Mouse (Mus musculus): ENCODE measurements at regions not wholly inside any gene's neighbourhood (a gene's known extent, or its start where the extent isn't known, plus 50 kb on each side); places are given as distances from the start of the nearest gene placed in this dataset.

- in situ Hi-C loops (cut with MboI, MseI), result no loop called here
Measured at GRCm38 (mm10) chr16:86812692-86813091, 541.3 kb upstream of the N6amt1 start.

- in situ Hi-C loops (cut with MboI, MseI), result no loop called here
Measured at GRCm38 (mm10) chr16:86808644-86809324, 545.2 kb upstream of the N6amt1 start.

GRCm38 (mm10) chr16:86806374-86806773 is 547.6 kb upstream of the N6amt1 start:
- in situ Hi-C loops (cut with MboI, MseI), result no loop called here

DNA sequence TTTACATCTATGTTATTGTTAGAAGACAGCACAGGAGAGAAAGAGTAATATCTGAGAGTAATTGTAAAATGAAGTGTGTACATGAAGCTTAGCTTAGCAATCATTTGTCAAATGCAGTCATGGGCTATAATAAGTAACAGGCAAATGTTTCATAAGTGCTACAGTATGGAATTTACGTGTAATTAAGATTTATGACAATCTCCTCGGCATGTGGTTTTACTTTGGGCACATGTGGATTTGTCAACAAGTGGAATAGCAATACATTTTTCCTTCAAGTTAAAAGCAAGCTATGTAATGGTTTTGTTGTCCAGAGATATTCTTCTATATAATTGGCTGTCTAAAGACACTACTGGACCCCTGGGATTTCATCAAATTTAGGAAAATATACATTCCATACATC is 577.9 kb upstream of the N6amt1 start:
- in situ Hi-C loops (cut with MboI, MseI), result no loop called here

GRCm38 (mm10) chr16:86772586-86772985 is 581.4 kb upstream of the N6amt1 start:
- in situ Hi-C loops (cut with MboI, MseI), result no loop called here

GRCm38 (mm10) chr16:86768912-86769311 is 585.1 kb upstream of the N6amt1 start:
- in situ Hi-C loops (cut with MboI, MseI), result loop anchor here (10.0 kb wide), 2 partner anchors 264 to 944 kb away; no protein-coding TSS in a partner anchor

DNA sequence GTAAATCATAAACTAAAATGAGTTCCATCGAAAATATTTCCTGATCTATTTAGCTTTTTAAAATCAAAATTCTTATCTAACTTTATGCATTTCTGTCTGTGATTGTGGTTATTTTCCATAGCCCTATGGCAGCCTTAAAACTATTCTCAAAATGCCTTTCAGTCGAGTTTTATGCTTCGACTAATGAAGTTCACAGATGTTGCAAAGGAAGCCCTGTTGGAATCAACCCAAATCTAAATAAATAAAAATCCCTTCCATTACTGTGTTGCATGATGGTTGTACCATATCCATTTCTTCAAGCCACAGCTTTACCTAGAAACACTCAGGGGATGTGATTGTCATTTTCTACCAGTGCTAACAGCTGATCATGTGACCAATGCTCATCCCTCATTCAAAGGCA is 585.6 kb upstream of the N6amt1 start:
- in situ Hi-C loops (cut with MboI, MseI), result loop anchor here (10.0 kb wide), 2 partner anchors 264 to 944 kb away; no protein-coding TSS in a partner anchor

DNA sequence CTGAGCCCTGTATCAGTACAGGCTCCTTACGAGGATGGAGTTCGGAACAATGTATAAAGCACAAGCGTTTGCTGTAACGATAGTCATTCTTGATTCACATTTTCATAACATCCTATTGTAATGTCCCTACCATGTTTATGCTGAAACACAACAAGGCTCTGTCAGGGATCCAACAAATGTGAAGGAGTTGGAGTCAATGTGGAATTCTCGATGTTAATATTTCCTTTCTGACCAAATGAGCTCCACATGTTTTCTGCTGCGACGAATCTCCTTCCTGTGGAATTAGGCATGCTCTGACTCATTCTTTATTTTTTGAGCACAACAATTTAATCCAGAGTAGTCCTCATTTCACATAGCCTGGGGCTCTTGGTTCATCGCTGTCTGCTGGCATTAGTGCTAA is 588.0 kb upstream of the N6amt1 start:
- in situ Hi-C loops (cut with MboI, MseI), result loop anchor here (10.0 kb wide), 2 partner anchors 261 to 941 kb away; no protein-coding TSS in a partner anchor

DNA sequence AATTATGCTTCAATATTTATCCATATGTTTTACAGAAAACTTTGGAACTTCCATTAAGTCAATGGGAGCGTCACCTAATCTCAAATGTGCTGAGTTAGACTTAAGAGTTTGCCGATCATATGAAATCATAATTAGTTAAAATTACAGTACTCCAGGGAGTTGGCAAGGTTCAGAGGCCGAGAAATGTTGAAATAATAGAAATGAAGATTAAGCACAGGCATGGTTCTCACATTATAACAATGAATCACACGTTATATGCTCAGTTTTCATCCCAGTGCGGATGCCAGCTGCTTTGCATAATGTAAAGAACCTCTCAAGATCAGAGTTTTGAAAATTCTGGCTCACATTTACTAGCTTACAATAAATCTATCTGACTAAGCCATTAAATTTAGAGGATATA is 612.7 kb upstream of the N6amt1 start:
- in situ Hi-C loops (cut with MboI, MseI), result no loop called here

DNA sequence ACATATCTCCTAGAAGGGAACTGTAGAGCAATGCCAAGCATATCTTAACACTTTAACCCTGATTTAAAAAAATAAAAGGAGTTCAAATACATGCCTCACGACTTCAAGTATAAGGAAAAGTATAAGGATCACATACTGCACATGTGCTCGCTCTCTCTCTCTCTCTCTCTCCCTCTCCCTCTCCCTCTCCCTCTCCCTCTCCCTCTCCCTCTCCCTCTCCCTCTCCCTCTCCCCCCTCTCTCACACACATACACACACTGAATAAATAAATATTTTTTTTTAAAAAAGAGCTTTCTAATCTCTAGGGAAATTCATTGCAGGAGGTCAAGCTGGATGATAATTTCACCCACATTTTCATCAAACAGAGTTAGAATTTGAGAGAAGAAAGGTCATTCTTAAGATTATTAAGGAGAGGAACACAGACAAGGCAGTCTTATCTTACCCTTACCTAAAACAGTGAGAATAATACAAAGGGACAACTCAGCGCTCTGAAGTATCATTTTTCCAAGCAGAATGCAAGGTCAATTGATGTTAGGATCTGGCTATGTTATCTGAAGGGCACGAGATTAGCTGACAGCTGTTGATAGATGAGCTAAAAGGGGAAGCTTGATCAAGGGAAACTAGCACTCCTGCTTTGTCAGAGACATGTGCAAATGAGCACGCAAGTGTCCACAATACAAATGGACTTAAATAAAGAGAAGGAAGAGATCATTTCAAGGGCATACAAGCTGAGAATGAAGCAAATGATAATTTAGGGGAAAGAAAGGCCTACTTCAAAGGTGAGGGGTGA is 634.8 kb upstream of the N6amt1 start:
- in situ Hi-C loops (cut with MboI, MseI), result no loop called here

DNA sequence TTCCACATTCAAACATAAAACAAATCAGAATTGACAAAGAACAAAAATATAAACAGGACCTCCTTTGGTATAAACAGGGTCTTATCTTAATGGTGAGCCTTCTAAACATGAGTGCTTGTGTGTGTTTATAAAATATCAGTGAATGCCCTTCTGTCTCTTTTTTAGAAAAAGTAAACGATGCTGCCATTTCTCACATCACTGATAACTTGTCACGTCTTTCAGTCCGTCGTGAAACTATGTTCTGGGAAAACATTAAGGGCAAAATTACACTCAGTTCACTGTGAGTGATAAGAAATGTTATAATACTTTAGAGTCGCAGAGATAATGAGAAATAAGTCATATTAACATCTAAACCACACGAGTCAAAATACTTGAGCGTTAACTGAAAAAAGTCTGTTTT is 635.6 kb upstream of the N6amt1 start:
- in situ Hi-C loops (cut with MboI, MseI), result no loop called here

- in situ Hi-C loops (cut with MboI, MseI), result no loop called here
Measured at GRCm38 (mm10) chr16:86701700-86702099, 652.3 kb upstream of the N6amt1 start.

- in situ Hi-C loops (cut with MboI, MseI), result no loop called here
Measured at GRCm38 (mm10) chr16:86694497-86694896, 659.5 kb upstream of the N6amt1 start.

- in situ Hi-C loops (cut with MboI, MseI), result no loop called here
Measured at GRCm38 (mm10) chr16:86659154-86659553, 694.8 kb upstream of the N6amt1 start.

GRCm38 (mm10) chr16:86647316-86647715 is 706.7 kb upstream of the N6amt1 start:
- in situ Hi-C loops (cut with MboI, MseI), result loop anchor here in 1 of 2 experiments (25.0 kb wide), 1 partner anchor 860 kb away; no protein-coding TSS in a partner anchor

GRCm38 (mm10) chr16:86646753-86647152 is 707.2 kb upstream of the N6amt1 start:
- in situ Hi-C loops (cut with MboI, MseI), result loop anchor here in 1 of 2 experiments (25.0 kb wide), 1 partner anchor 859 kb away; no protein-coding TSS in a partner anchor

- in situ Hi-C loops (cut with MboI, MseI), result loop anchor here in 1 of 2 experiments (25.0 kb wide), 1 partner anchor 858 kb away; no protein-coding TSS in a partner anchor
Measured at GRCm38 (mm10) chr16:86645436-86645835, 708.5 kb upstream of the N6amt1 start.

- in situ Hi-C loops (cut with MboI, MseI), result loop anchor here in 1 of 2 experiments (25.0 kb wide), 1 partner anchor 858 kb away; no protein-coding TSS in a partner anchor
Measured at GRCm38 (mm10) chr16:86644912-86645312, 709.1 kb upstream of the N6amt1 start.

- in situ Hi-C loops (cut with MboI, MseI), result no loop called here
Measured at GRCm38 (mm10) chr16:86604166-86604565, 702.5 kb upstream of the Adamts5 start.

DNA sequence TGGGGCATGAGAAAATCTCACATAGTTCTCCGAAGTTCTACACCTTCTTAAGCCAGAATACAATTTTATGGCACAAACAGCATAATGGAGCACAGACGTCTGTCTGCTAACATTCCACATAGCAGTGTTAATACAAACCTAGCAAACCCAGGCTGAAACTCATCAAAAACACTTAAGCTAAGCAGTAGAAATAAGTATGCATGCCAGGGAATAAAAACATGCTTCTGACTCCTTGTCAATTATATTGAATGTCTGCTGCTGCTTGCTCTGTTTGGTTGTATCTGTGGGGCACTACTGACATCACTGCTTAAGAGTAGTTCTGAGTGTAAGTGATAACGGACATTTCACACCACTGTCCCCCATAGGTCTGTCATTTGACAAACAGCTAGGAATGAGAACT is 693.4 kb upstream of the Adamts5 start:
- in situ Hi-C loops (cut with MboI, MseI), result loop anchor here in 1 of 2 experiments (10.0 kb wide), 1 partner anchor 1230 kb away; no protein-coding TSS in a partner anchor

GRCm38 (mm10) chr16:86586044-86586443 is 684.4 kb upstream of the Adamts5 start:
- in situ Hi-C loops (cut with MboI, MseI), result no loop called here

DNA sequence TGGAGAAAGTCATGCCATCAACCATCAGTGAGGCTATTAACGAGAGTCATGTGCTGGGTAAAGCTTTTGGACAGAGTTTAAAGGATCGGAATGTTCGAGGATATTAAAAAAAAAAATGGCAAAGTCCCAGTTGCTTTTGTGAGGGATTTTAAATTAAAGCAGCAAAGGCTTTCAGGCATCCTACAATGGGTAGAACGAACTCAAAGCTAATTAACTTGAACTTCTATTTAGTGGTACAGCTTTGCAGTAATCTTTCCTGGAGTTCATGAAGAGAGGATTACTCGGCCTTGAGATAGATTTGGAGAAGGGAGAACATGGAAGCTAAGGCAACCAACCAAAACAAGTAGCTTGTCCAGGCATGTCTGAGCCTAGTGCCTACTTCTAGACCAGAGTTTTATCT is 676.7 kb upstream of the Adamts5 start:
- in situ Hi-C loops (cut with MboI, MseI), result no loop called here

Measured in T-helper 17 cell (primary cell).